Mouse (Mus musculus): ENCODE measurements around the gene Sh3rf1. TPM values are rescaled to one million over a fixed set of nuclear protein-coding genes. Genes with fewer than 3 reads are reported as not detected.

Sh3rf1 gene
- polyA plus RNA-seq, 1 experiment from 2014 or later = 22.4 TPM

DNA sequence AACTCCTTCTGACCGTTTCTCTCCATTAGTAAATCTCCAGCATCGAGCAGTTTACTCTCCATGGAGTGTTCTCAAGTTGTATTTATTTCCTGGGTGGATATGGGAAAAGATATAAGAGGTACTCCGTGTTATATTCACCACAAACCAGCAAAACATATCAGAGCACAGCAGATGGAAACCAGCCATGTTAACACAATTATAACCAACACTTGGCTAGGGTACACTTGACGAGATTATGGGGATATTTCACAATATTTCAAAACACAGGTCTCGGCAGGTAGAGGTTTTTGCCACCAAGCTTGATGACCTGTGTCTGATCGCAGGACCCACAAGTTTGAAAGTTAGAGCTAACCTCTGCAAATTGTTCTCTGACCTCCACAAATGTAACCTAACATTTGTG lies 123.3 kb downstream of the Sh3rf1 start:
- peaks cover 18% of the 10 kb centered on the region for H3K4me1 ChIP-seq
- 95% methylated on average over 6 of the region's 6 CpGs for WGBS
- no peak for ATAC-seq (replicated peaks; ENCODE audit: low FRiP score)

DNA sequence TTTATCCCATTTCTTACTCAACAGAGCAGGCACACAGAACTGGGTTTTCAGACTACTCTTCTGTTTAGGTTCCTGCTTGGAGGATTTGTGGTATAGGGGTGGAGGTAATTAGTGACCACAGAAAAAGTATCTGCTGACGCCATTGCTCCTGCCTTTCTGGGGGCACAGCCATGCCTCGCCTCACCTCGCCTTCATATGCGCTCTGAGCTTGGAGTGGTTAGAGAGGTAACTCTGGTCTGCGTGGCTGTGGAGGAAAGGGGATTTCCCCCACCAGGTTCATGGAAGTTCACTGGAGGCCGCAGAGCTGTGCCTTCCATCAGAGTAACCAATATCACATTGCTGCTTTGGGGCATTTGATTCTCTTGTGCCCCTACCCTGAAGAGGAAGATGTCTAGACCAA lies 123.9 kb downstream of the Sh3rf1 start:
- ATAC-seq (replicated peaks; ENCODE audit: low FRiP score) = no peak

More for the DNA sequence above, 123.3 kb downstream of the Sh3rf1 start:
- Histone ChIP-seq H3K27me3 (no peaks in the 10 kb centered on the region), H3K9me3 (replicated peaks) (no peaks in the 10 kb centered on the region), H3K36me3 (peaks cover 30% of the 10 kb centered on the region), H3K4me2 (no peak overlapping the region), H3K9ac (no peak overlapping the region), H3K4me3 (replicated peaks) (no peak overlapping the region), H3K27ac (no peak overlapping the region)

GRCm38 (mm10) chr8:61348029-61348428 lies 124.4 kb downstream of the Sh3rf1 start:
- no peak for ATAC-seq (replicated peaks; ENCODE audit: low FRiP score)
- H3K9me3 ChIP-seq (replicated peaks) = no peaks in the 10 kb centered on the region
- no peak overlapping the region for H3K4me2 ChIP-seq
- no peak overlapping the region for H3K4me3 ChIP-seq (replicated peaks)
- peaks cover 10% of the 10 kb centered on the region; the same call in 1 of the 2 replicates for H3K4me1 ChIP-seq
- H3K36me3 ChIP-seq = peaks cover 40% of the 10 kb centered on the region
- no peaks in the 10 kb centered on the region for H3K27me3 ChIP-seq
- no peak overlapping the region for H3K27ac ChIP-seq
- 60% methylated on average over 5 of the region's 5 CpGs for WGBS
- no peak overlapping the region for H3K9ac ChIP-seq

More for the DNA sequence above, 123.9 kb downstream of the Sh3rf1 start:
- Histone ChIP-seq H3K4me2 (no peak overlapping the region), H3K27ac (no peak overlapping the region), H3K4me3 (replicated peaks) (no peak overlapping the region), H3K9ac (no peak overlapping the region), H3K4me1 (peaks cover 12% of the 10 kb centered on the region), H3K9me3 (replicated peaks) (no peaks in the 10 kb centered on the region), H3K36me3 (peaks cover 35% of the 10 kb centered on the region), H3K27me3 (no peaks in the 10 kb centered on the region)
- WGBS = 90% methylated on average over 6 of the region's 6 CpGs

DNA sequence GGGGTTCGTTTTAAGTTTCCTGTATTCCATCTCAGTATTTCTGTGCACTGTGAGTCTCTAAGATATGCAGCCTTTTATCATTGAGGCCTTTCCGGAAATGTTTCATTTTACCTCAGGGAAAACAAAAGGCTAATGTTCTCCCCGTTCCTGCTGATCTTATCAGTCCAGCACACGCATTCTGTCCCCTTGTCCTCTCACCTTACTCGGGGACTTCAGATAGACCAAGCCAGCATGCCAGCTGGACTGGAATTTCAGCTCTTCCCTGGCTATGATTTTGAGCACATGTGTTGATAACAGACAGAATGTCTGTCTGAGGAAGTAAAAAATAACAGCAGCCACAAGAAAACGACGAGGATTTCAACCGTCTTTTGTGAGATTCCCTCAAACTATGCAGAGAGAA lies 124.8 kb downstream of the Sh3rf1 start:
- H3K4me2 ChIP-seq = no peak overlapping the region
- no peak overlapping the region for H3K9ac ChIP-seq
- no peak overlapping the region for H3K27ac ChIP-seq
- H3K36me3 ChIP-seq = peaks cover 44% of the 10 kb centered on the region
- no peaks in the 10 kb centered on the region for H3K27me3 ChIP-seq
- no peak overlapping the region for H3K4me3 ChIP-seq (replicated peaks)
- 43% methylated on average over 8 of the region's 8 CpGs for WGBS
- ATAC-seq (replicated peaks; ENCODE audit: low FRiP score) = no peak
- H3K9me3 ChIP-seq (replicated peaks) = no peaks in the 10 kb centered on the region
- peaks cover 6% of the 10 kb centered on the region; the same call in 1 of the 2 replicates for H3K4me1 ChIP-seq

- Histone ChIP-seq H3K4me1 (peaks cover 5% of the 10 kb centered on the region; the same call in 1 of the 2 replicates), H3K27ac (no peak overlapping the region), H3K4me3 (replicated peaks) (no peak overlapping the region), H3K36me3 (peaks cover 55% of the 10 kb centered on the region), H3K4me2 (no peak overlapping the region), H3K9me3 (replicated peaks) (no peaks in the 10 kb centered on the region), H3K27me3 (no peaks in the 10 kb centered on the region), H3K9ac (no peak overlapping the region)
- 80% methylated on average over 9 of the region's 9 CpGs for WGBS
- ATAC-seq (replicated peaks; ENCODE audit: low FRiP score) = no peak
These were observed 126.8 kb downstream of the Sh3rf1 start for GRCm38 (mm10) chr8:61350443-61350842.

GRCm38 (mm10) chr8:61351638-61352037 lies 128.0 kb downstream of the Sh3rf1 start:
- Histone ChIP-seq H3K4me1 (peaks cover 9% of the 10 kb centered on the region), H3K27ac (no peak overlapping the region), H3K9me3 (replicated peaks) (no peaks in the 10 kb centered on the region), H3K9ac (no peak overlapping the region), H3K4me2 (no peak overlapping the region), H3K4me3 (replicated peaks) (no peak overlapping the region), H3K27me3 (no peaks in the 10 kb centered on the region), H3K36me3 (peaks cover 55% of the 10 kb centered on the region)
- 94% methylated on average over 5 of the region's 5 CpGs for WGBS
- ATAC-seq (replicated peaks; ENCODE audit: low FRiP score) = no peak

- WGBS = 68% methylated on average over 5 of the region's 5 CpGs
- H3K4me2 ChIP-seq = no peak overlapping the region
- H3K9ac ChIP-seq = no peak overlapping the region
- H3K27me3 ChIP-seq = no peaks in the 10 kb centered on the region
- H3K4me1 ChIP-seq = peaks cover 28% of the 10 kb centered on the region
- H3K36me3 ChIP-seq = peaks cover 48% of the 10 kb centered on the region
- no peaks in the 10 kb centered on the region for H3K9me3 ChIP-seq (replicated peaks)
- no peak for ATAC-seq (replicated peaks; ENCODE audit: low FRiP score)
- no peak overlapping the region for H3K4me3 ChIP-seq (replicated peaks)
- H3K27ac ChIP-seq = no peak overlapping the region
These were observed 131.8 kb downstream of the Sh3rf1 start for GRCm38 (mm10) chr8:61355503-61355902.

GRCm38 (mm10) chr8:61359004-61359403 lies 135.3 kb downstream of the Sh3rf1 start:
- WGBS = 20% methylated on average over 8 of the region's 8 CpGs
- Histone ChIP-seq H3K4me3 (replicated peaks) (no peak overlapping the region), H3K9me3 (replicated peaks) (no peaks in the 10 kb centered on the region), H3K36me3 (peaks cover 46% of the 10 kb centered on the region), H3K4me2 (no peak overlapping the region), H3K27ac (peak overlapping the region; percentile 88), H3K27me3 (no peaks in the 10 kb centered on the region), H3K9ac (no peak overlapping the region), H3K4me1 (peaks cover 31% of the 10 kb centered on the region)
- ATAC-seq (replicated peaks; ENCODE audit: low FRiP score) = no peak

GRCm38 (mm10) chr8:61359851-61360272 lies 136.2 kb downstream of the Sh3rf1 start:
- Histone ChIP-seq H3K9ac (no peak overlapping the region), H3K36me3 (peaks cover 47% of the 10 kb centered on the region), H3K4me1 (peaks cover 31% of the 10 kb centered on the region), H3K27ac (peak overlapping the region; percentile 88), H3K4me3 (replicated peaks) (no peak overlapping the region), H3K4me2 (peak overlapping the region; percentile 42), H3K27me3 (no peaks in the 10 kb centered on the region), H3K9me3 (replicated peaks) (no peaks in the 10 kb centered on the region)
- peak; percentile 95 for ATAC-seq (replicated peaks; ENCODE audit: low FRiP score)
- WGBS = 43% methylated on average over 10 of the region's 10 CpGs

GRCm38 (mm10) chr8:61360362-61360761 lies 136.7 kb downstream of the Sh3rf1 start:
- Histone ChIP-seq H3K27me3 (no peaks in the 10 kb centered on the region), H3K27ac (peak overlapping the region; percentile 88), H3K4me2 (no peak overlapping the region), H3K4me1 (peaks cover 31% of the 10 kb centered on the region), H3K36me3 (peaks cover 51% of the 10 kb centered on the region), H3K4me3 (replicated peaks) (no peak overlapping the region), H3K9ac (no peak overlapping the region), H3K9me3 (replicated peaks) (no peaks in the 10 kb centered on the region)
- WGBS = 59% methylated on average over 4 of the region's 4 CpGs
- peak; percentile 65 for ATAC-seq (replicated peaks; ENCODE audit: low FRiP score)

GRCm38 (mm10) chr8:61361476-61361875 lies 137.8 kb downstream of the Sh3rf1 start:
- 83% methylated on average over 11 of the region's 11 CpGs for WGBS
- Histone ChIP-seq H3K36me3 (peaks cover 58% of the 10 kb centered on the region), H3K4me2 (no peak overlapping the region), H3K27ac (no peak overlapping the region), H3K9ac (no peak overlapping the region), H3K4me1 (peaks cover 29% of the 10 kb centered on the region), H3K27me3 (no peaks in the 10 kb centered on the region), H3K9me3 (replicated peaks) (no peaks in the 10 kb centered on the region), H3K4me3 (replicated peaks) (no peak overlapping the region)
- ATAC-seq (replicated peaks; ENCODE audit: low FRiP score) = no peak

GRCm38 (mm10) chr8:61362301-61362913 lies 138.7 kb downstream of the Sh3rf1 start:
- 83% methylated on average over 9 of the region's 9 CpGs for WGBS
- H3K27ac ChIP-seq = no peak overlapping the region
- H3K9ac ChIP-seq = no peak overlapping the region
- no peaks in the 10 kb centered on the region for H3K9me3 ChIP-seq (replicated peaks)
- no peaks in the 10 kb centered on the region for H3K27me3 ChIP-seq
- H3K36me3 ChIP-seq = peaks cover 59% of the 10 kb centered on the region
- H3K4me2 ChIP-seq = no peak overlapping the region
- ATAC-seq (replicated peaks; ENCODE audit: low FRiP score) = no peak
- peaks cover 23% of the 10 kb centered on the region for H3K4me1 ChIP-seq
- H3K4me3 ChIP-seq (replicated peaks) = no peak overlapping the region

DNA sequence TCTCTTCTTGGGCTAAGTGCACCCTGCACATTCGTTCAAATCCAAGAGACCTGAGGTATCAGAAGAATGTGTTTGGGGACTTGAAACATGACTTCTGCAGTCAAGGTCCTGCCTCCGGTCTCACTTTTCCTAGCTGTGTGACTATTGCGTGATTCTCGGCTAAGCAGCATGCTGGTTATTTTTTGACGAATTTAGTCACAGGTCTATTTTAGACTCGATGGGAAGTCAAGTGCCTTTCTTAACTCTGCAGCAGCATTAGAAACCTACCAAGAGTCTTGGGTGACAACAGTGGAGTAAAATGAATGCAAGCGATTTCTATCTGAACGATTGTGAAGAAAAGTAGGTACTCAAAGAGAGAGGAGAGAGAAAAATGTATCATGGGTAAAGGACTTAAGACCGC lies 149.6 kb downstream of the Sh3rf1 start:
- Histone ChIP-seq H3K4me1 (0 out of 2 replicates have a peak, but pooled peaks cover 3% of the 10 kb centered on the region), H3K9me3 (replicated peaks) (no peaks in the 10 kb centered on the region), H3K27me3 (no peaks in the 10 kb centered on the region), H3K9ac (no peak overlapping the region), H3K4me2 (no peak overlapping the region), H3K27ac (no peak overlapping the region), H3K4me3 (replicated peaks) (no peak overlapping the region), H3K36me3 (peaks cover 56% of the 10 kb centered on the region)
- 95% methylated on average over 9 of the region's 9 CpGs for WGBS
- no peak for ATAC-seq (replicated peaks; ENCODE audit: low FRiP score)

All from kidney, embryonic 15.5 days (tissue).